Mouse (Mus musculus) brown adipose tissue, adult 24 weeks (tissue): ENCODE measurements around the gene Gm20388. TPM values are rescaled to one million over a fixed set of nuclear protein-coding genes. Genes with fewer than 3 reads are reported as not detected.

Experiments
- H3K27ac ChIP-seq: fragments of 200-500 bp; replicated peaks from 2 replicates; pipeline ENCODE4 v1.5.1; 2012; ENCODE audit warnings: low read depth, mild to moderate bottlenecking, low read length
- H3K4me1 ChIP-seq: fragments of 200-500 bp; 2 replicates; pipeline ENCODE4 v1.6.1; 2012; ENCODE audit warnings: low read length, mixed read lengths; ENCODE audit not compliant: control insufficient read depth, insufficient read depth, insufficient read length
- H3K4me3 ChIP-seq: fragments of 200-500 bp; 2 replicates; pipeline ENCODE4 v1.5.1; 2012; ENCODE audit warnings: low read depth, mild to moderate bottlenecking, low read length, moderate library complexity; ENCODE audit not compliant: insufficient read depth
- polyA plus RNA-seq: library from polyadenylated mRNA; stranded (reverse); fragments of >200 nt; gene quantifications from 2 replicates; pipeline ENCODE4 v1.2.4, GENCODE M21; 2012; ENCODE audit not compliant: missing spikeins, insufficient read depth, insufficient read length

The Gm20388 gene
- polyA plus RNA-seq, 1 experiment = 44.7 TPM

- peak overlapping the region; percentile 99 for H3K27ac ChIP-seq
- peaks cover 21% of the 10 kb centered on the region for H3K4me1 ChIP-seq
- no peak overlapping the region for H3K4me3 ChIP-seq
Observed at GRCm38 (mm10) chr8:120619235-120620180, 708.9 kb downstream of the Gm20388 start.

- H3K4me3 ChIP-seq = no peak overlapping the region
- peak overlapping the region; percentile 99 for H3K27ac ChIP-seq
Observed at GRCm38 (mm10) chr8:120620441-120620840, 709.8 kb downstream of the Gm20388 start.

GRCm38 (mm10) chr8:120622161-120622560, 711.5 kb downstream of the Gm20388 start:
- Histone ChIP-seq H3K27ac (peak overlapping the region; percentile 42; the same call in 1 of the 2 replicates), H3K4me1 (peaks cover 23% of the 10 kb centered on the region), H3K4me3 (no peak overlapping the region)

More at GRCm38 (mm10) chr8:120620441-120620840, 709.8 kb downstream of the Gm20388 start:
- H3K4me1 ChIP-seq = peaks cover 23% of the 10 kb centered on the region

GRCm38 (mm10) chr8:120623608-120624007, 713.0 kb downstream of the Gm20388 start:
- H3K4me3 ChIP-seq = no peak overlapping the region
- H3K4me1 ChIP-seq = peaks cover 19% of the 10 kb centered on the region
- 0 out of 2 replicates have a peak overlapping the region, but pooled peaks have one; percentile 23 for H3K27ac ChIP-seq

- H3K4me1 ChIP-seq = peaks cover 10% of the 10 kb centered on the region
- no peak overlapping the region for H3K4me3 ChIP-seq
- no peak overlapping the region for H3K27ac ChIP-seq
Observed at GRCm38 (mm10) chr8:120626461-120626860, 715.8 kb downstream of the Gm20388 start.

GRCm38 (mm10) chr8:120627298-120627697, 716.7 kb downstream of the Gm20388 start:
- H3K27ac ChIP-seq = no peak overlapping the region
- H3K4me3 ChIP-seq = no peak overlapping the region
- H3K4me1 ChIP-seq = peaks cover 8% of the 10 kb centered on the region

GRCm38 (mm10) chr8:120630031-120630430, 719.4 kb downstream of the Gm20388 start:
- no peak overlapping the region for H3K4me3 ChIP-seq

GRCm38 (mm10) chr8:120630848-120631247, 720.2 kb downstream of the Gm20388 start:
- Histone ChIP-seq H3K4me1 (no peaks in the 10 kb centered on the region; the same call in 1 of the 2 replicates), H3K4me3 (no peak overlapping the region), H3K27ac (no peak overlapping the region)

More at GRCm38 (mm10) chr8:120630031-120630430, 719.4 kb downstream of the Gm20388 start:
- Histone ChIP-seq H3K4me1 (no peaks in the 10 kb centered on the region; the same call in 1 of the 2 replicates), H3K27ac (no peak overlapping the region)

GRCm38 (mm10) chr8:120631441-120632375, 721.1 kb downstream of the Gm20388 start:
- H3K27ac ChIP-seq = no peak overlapping the region
- H3K4me3 ChIP-seq = no peak overlapping the region
- no peaks in the 10 kb centered on the region; the same call in 1 of the 2 replicates for H3K4me1 ChIP-seq

GRCm38 (mm10) chr8:120632969-120633664, 722.5 kb downstream of the Gm20388 start:
- H3K4me1 ChIP-seq = no peaks in the 10 kb centered on the region; the same call in 1 of the 2 replicates
- peak overlapping the region; percentile 79 for H3K4me3 ChIP-seq

GRCm38 (mm10) chr8:120633665-120634271, 723.1 kb downstream of the Gm20388 start:
- Histone ChIP-seq H3K27ac (peak overlapping the region; percentile 16; the same call in 1 of the 2 replicates), H3K4me3 (peak overlapping the region; percentile 79), H3K4me1 (no peaks in the 10 kb centered on the region; the same call in 1 of the 2 replicates)

More at GRCm38 (mm10) chr8:120632969-120633664, 722.5 kb downstream of the Gm20388 start:
- H3K27ac ChIP-seq = peak overlapping the region; percentile 56

- H3K4me1 ChIP-seq = no peaks in the 10 kb centered on the region; the same call in 1 of the 2 replicates
- H3K27ac ChIP-seq = 0 out of 2 replicates have a peak overlapping the region, but pooled peaks have one; percentile 0
Observed at GRCm38 (mm10) chr8:120634329-120634839, 723.7 kb downstream of the Gm20388 start.

GRCm38 (mm10) chr8:120641245-120641644, 730.6 kb downstream of the Gm20388 start:
- no peak overlapping the region for H3K27ac ChIP-seq
- H3K4me1 ChIP-seq = peaks cover 5% of the 10 kb centered on the region; the same call in 1 of the 2 replicates
- no peak overlapping the region for H3K4me3 ChIP-seq

More at GRCm38 (mm10) chr8:120634329-120634839, 723.7 kb downstream of the Gm20388 start:
- peak overlapping the region; percentile 79 for H3K4me3 ChIP-seq
